Mouse (Mus musculus) MEL (cell line): ENCODE measurements at regions not wholly inside any gene's neighbourhood (a gene's known extent, or its start where the extent isn't known, plus 50 kb on each side); places are given as distances from the start of the nearest gene placed in this dataset.

Experiments
- CHD2 ChIP-seq: IDR thresholded peaks from 2 replicates; pipeline ENCODE4 v1.6.1; 2011; ENCODE audit warnings: low read length, improper control_type of control experiment
- CTCF ChIP-seq, 3 experiments: IDR thresholded peaks in 2 of 3; conservative IDR thresholded peaks in 1 of 3; 2 replicates each; pipeline ENCODE4 v1.5.1; 2011 to 2012; ENCODE audit warnings: low read length in 3 of 3, low read depth in 2 of 3, mild to moderate bottlenecking in 2 of 3, improper control_type of control experiment in 1 of 3, inconsistent platforms in 1 of 3, mixed read lengths in 1 of 3, moderate library complexity in 1 of 3; ENCODE audit not compliant: control insufficient read depth in 1 of 3, insufficient read depth in 1 of 3, poor library complexity in 1 of 3, severe bottlenecking in 1 of 3
- HCFC1 ChIP-seq: IDR thresholded peaks from 2 replicates; pipeline ENCODE4 v1.6.1; 2012; ENCODE audit warnings: low read depth, mild to moderate bottlenecking, inconsistent platforms, low read length, improper control_type of control experiment, moderate library complexity
- POLR2A ChIP-seq, 2 experiments: IDR thresholded peaks; 2 replicates each; pipeline ENCODE4 v1.6.1; 2011 to 2012; ENCODE audit warnings: low read length in 2 of 2, mild to moderate bottlenecking in 2 of 2, control low read depth in 1 of 2, improper control_type of control experiment in 1 of 2, low read depth in 1 of 2, moderate library complexity in 1 of 2; ENCODE audit not compliant: control insufficient read depth in 1 of 2, insufficient read depth in 1 of 2, poor library complexity in 1 of 2
- SIN3A ChIP-seq: IDR thresholded peaks from 2 replicates; pipeline ENCODE4 v1.6.1; 2012; ENCODE audit warnings: low read length, improper control_type of control experiment, inconsistent platforms

DNA sequence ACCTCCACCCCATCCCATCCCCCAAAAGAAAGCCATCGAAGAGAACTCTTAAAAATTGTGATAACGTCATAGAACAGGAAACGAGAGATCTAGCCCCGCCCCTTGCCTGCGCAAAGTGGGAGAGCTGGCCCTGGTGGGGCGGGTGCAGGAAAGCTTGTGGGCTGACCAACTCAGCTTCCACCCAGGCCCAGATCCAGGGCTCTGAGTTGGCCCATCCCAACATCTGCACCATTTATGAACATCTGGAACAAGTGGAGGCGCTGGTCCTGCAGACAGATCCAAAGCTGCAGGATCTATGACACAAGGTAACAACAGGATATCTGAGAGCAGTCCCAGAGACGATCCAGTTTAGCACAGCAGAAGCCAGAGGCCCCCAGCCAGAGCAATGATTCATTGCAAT, 62.7 kb upstream of the Wnt4 start:
- no peak for TF ChIP-seq POLR2A (IDR thresholded peaks at IDR 0.05; ENCODE audit: control insufficient read depth in 1 of 2, insufficient read depth in 1 of 2, low read depth in 1 of 2, low read length in 2 of 2, poor library complexity in 1 of 2)
- no peak for TF ChIP-seq CHD2
- TF ChIP-seq HCFC1, result no peak
- TF ChIP-seq CTCF (IDR thresholded peaks at IDR 0.05 in 2 of 3, conservative IDR thresholded peaks at IDR 0.05 in 1 of 3; ENCODE audit: control insufficient read depth in 1 of 3, insufficient read depth in 1 of 3, low read depth in 2 of 3, low read length in 3 of 3, poor library complexity in 1 of 3, severe bottlenecking in 1 of 3), result no peak
- TF ChIP-seq SIN3A, result no peak
